ENCODE assay signal across 30 mouse cellular contexts in genomic region chr1:45580466-45580865, GRCm38 (mm10).
DNase-seq lines count a peak whose midpoint lies in the region; ATAC-seq and TF ChIP-seq lines count a peak whose summit lies in the region.
"Had no signal": no experiment of that assay in that cellular context is flagged by ENCODE, and none has a peak within 500 bp of the region (broad histone marks: within the 10 kb centered on the region; RNA-seq: fewer than 3 reads in every experiment).

No protein-coding gene starts in this region.

- no peaks in the 10 kb centered on the region for H3K9me3 ChIP-seq in lung, postnatal 0 days (ENCODE audit: low read length)
- no peaks in the 10 kb centered on the region for H3K9me3 ChIP-seq in ES-E14 (ENCODE audit: control insufficient read depth, insufficient read depth, low read depth, low read length)
- H3K9me3 ChIP-seq in midbrain, embryonic 10.5 days (replicated peaks): no peaks in the 10 kb centered on the region
- H3K9me3 ChIP-seq: forebrain, embryonic 12.5 days; heart, embryonic 13.5 days; kidney, embryonic 15.5 days; limb, embryonic 15.5 days; liver, embryonic 13.5 days; lung, embryonic 15.5 days; midbrain, embryonic 12.5 days; neural tube, embryonic 13.5 days had no signal

- 0 out of 2 replicates have a peak, but pooled peaks have one; percentile 21 for TF ChIP-seq EP300 in lung, postnatal 0 days (IDR thresholded peaks at IDR 0.05)

- in situ Hi-C loops in ES-E14 (cut with MboI; ENCODE audit: low sequenced_read_pairs in 2 of 2, unreplicated experiment in 2 of 2): no loop called here

- no peak for ATAC-seq in lung, postnatal 0 days
- ATAC-seq: forebrain, postnatal 0 days had no signal

- no peaks in the 10 kb centered on the region for H3K36me3 ChIP-seq in lung, postnatal 0 days (ENCODE audit: insufficient read depth, low read length)
- no peaks in the 10 kb centered on the region for H3K36me3 ChIP-seq in ES-E14 (ENCODE audit: control insufficient read depth, insufficient read depth, low read length, poor library complexity, severe bottlenecking)
- no peaks in the 10 kb centered on the region for H3K36me3 ChIP-seq in midbrain, embryonic 10.5 days
- H3K36me3 ChIP-seq: forebrain, embryonic 12.5 days; heart, embryonic 13.5 days; kidney, embryonic 15.5 days; limb, embryonic 15.5 days; liver, embryonic 13.5 days; lung, embryonic 15.5 days; midbrain, embryonic 12.5 days; neural tube, embryonic 13.5 days had no signal

- H3K27me3 ChIP-seq in lung, postnatal 0 days (replicated peaks; ENCODE audit: insufficient read depth, low read length): no peaks in the 10 kb centered on the region
- no peaks in the 10 kb centered on the region for H3K27me3 ChIP-seq in midbrain, embryonic 10.5 days (ENCODE audit: low read depth, poor library complexity, severe bottlenecking)
- H3K27me3 ChIP-seq: CH12.LX; forebrain, embryonic 12.5 days; kidney, embryonic 15.5 days; limb, embryonic 15.5 days; liver, embryonic 13.5 days; lung, embryonic 15.5 days; midbrain, embryonic 12.5 days; neural tube, embryonic 13.5 days had no signal

- no peak overlapping the region for H3K4me3 ChIP-seq in lung, postnatal 0 days (ENCODE audit: low read depth, low read length)
- H3K4me3 ChIP-seq in ES-E14 (ENCODE audit: insufficient read depth in 1 of 2, low read depth in 1 of 2, low read length in 2 of 2, poor library complexity in 1 of 2, severe bottlenecking in 1 of 2): no peak overlapping the region
- no peak overlapping the region for H3K4me3 ChIP-seq in midbrain, embryonic 10.5 days
- H3K4me3 ChIP-seq: forebrain, embryonic 12.5 days; heart, embryonic 13.5 days; kidney, embryonic 15.5 days; left cerebral cortex, adult 2 months; limb, embryonic 15.5 days; liver, embryonic 13.5 days; lung, embryonic 15.5 days; midbrain, embryonic 12.5 days; myocyte; neural tube, embryonic 13.5 days had no signal

- H3K4me2 ChIP-seq in lung, postnatal 0 days (replicated peaks; ENCODE audit: low read depth, low read length): no peak overlapping the region
- H3K4me2 ChIP-seq: forebrain, embryonic 12.5 days; heart, embryonic 13.5 days; hindbrain, embryonic 14.5 days; kidney, embryonic 15.5 days; limb, embryonic 15.5 days; liver, embryonic 13.5 days; lung, embryonic 15.5 days; midbrain, embryonic 12.5 days; neural tube, embryonic 13.5 days had no signal

- no peak for DNase-seq in lung, postnatal 0 days (ENCODE audit: low spot score)
- DNase-seq in lung, adult 18-20 months: no peak
- DNase-seq in ES-E14 (ENCODE audit: low read depth, low spot score) (no peak), ZHBTc4 (ENCODE audit: low read depth, low spot score) (peak; percentile 55)
- no peak for DNase-seq in midbrain, embryonic 10.5 days (ENCODE audit: low spot score)
- DNase-seq in adrenal gland, postnatal 25 days: no peak
- no peak for DNase-seq in left cerebral cortex, adult 18-20 months (ENCODE audit: low spot score in 2 of 2)
- DNase-seq: adrenal gland, postnatal 36 days; cerebellum, adult 18-20 months; cerebellum, postnatal 10 days; forebrain, postnatal 0 days; gastrocnemius, postnatal 10 days; heart, postnatal 10 days; kidney, adult 11 months; kidney, postnatal 25 days; liver, embryonic 13.5 days; right cerebral cortex, postnatal 4 days; thymus, adult 2 months; thymus, postnatal 36 days had no signal

- WGBS in lung, postnatal 0 days: 45% methylated on average over 1 of the region's 1 CpGs
- 92% methylated on average over 1 of the region's 1 CpGs for WGBS in midbrain, embryonic 10.5 days

- no peak for TF ChIP-seq CTCF in lung, postnatal 0 days (IDR thresholded peaks at IDR 0.05)

- H3K27ac ChIP-seq in lung, postnatal 0 days (ENCODE audit: low read length): no peak overlapping the region
- H3K27ac ChIP-seq in ES-E14 (ENCODE audit: insufficient read depth, low read depth, low read length, poor library complexity, severe bottlenecking): no peak overlapping the region
- H3K27ac ChIP-seq in midbrain, embryonic 10.5 days (replicated peaks): no peak overlapping the region
- H3K27ac ChIP-seq: forebrain, embryonic 12.5 days; heart, embryonic 13.5 days; hindbrain, embryonic 14.5 days; kidney, embryonic 15.5 days; left cerebral cortex, adult 2 months; limb, embryonic 15.5 days; liver, embryonic 13.5 days; lung, embryonic 15.5 days; midbrain, embryonic 12.5 days; neural tube, embryonic 13.5 days had no signal

- no peak overlapping the region for H3K9ac ChIP-seq in lung, postnatal 0 days (replicated peaks; ENCODE audit: low read depth)
- no peak overlapping the region for H3K9ac ChIP-seq in ES-E14 (ENCODE audit: insufficient read depth, low read depth, low read length, poor library complexity, severe bottlenecking)
- H3K9ac ChIP-seq: forebrain, embryonic 12.5 days; forebrain, postnatal 0 days; heart, embryonic 13.5 days; hindbrain, embryonic 14.5 days; kidney, embryonic 15.5 days; limb, embryonic 15.5 days; liver, embryonic 13.5 days; lung, embryonic 15.5 days; midbrain, embryonic 12.5 days; neural tube, embryonic 13.5 days had no signal

- no peaks in the 10 kb centered on the region for H3K4me1 ChIP-seq in lung, postnatal 0 days (ENCODE audit: insufficient read depth, low read depth, low read length)
- no peaks in the 10 kb centered on the region for H3K4me1 ChIP-seq in ES-E14 (ENCODE audit: control insufficient read depth in 2 of 2, insufficient read depth in 2 of 2, low read length in 2 of 2, poor library complexity in 1 of 2)
- H3K4me1 ChIP-seq in midbrain, embryonic 10.5 days: no peaks in the 10 kb centered on the region; the same call in 1 of the 2 replicates
- H3K4me1 ChIP-seq: forebrain, embryonic 12.5 days; kidney, embryonic 15.5 days; limb, embryonic 15.5 days; liver, embryonic 13.5 days; lung, embryonic 15.5 days; midbrain, embryonic 12.5 days; neural tube, embryonic 13.5 days had no signal

TF ChIP-seq in ES-E14, 5 proteins besides CTCF, POLR2A, EP300 and RAD21:
- TF ChIP-seq MAFK (IDR thresholded peaks at IDR 0.05; ENCODE audit: insufficient read depth, low read depth, low read length): no peak
- TF ChIP-seq ZNF384 (IDR thresholded peaks at IDR 0.05; ENCODE audit: low read depth, low read length): peak; percentile 76
- TF ChIP-seq ZC3H11A (IDR thresholded peaks at IDR 0.05; ENCODE audit: borderline replicate concordance, low read depth, low read length): no peak
- TF ChIP-seq CHD2 (IDR thresholded peaks at IDR 0.05; ENCODE audit: low read depth, low read length): no peak
- TF ChIP-seq HCFC1 (IDR thresholded peaks at IDR 0.05; ENCODE audit: borderline replicate concordance, insufficient read depth, low read length): no peak
TF ChIP-seq in ES-E14: peak in this region for 1.
